Mouse (Mus musculus) brain, embryonic 14.5 days (tissue): ENCODE data around the gene Ston2. TPM values are rescaled to one million over a fixed set of nuclear protein-coding genes. Genes with fewer than 3 reads are reported as not detected.
A peak's percentile ranks its signal among the peaks of the same experiment; 100 is the strongest.

Source experiments
- DNase-seq: peaks from one replicate; pipeline ENCODE4 v3.0.0-alpha.2; 2011; ENCODE audit warnings: low read depth
- CTCF ChIP-seq: fragments of 200-500 bp; IDR thresholded peaks from 2 replicates; pipeline ENCODE4 v1.5.1; 2012; ENCODE audit warnings: inconsistent platforms, mild to moderate bottlenecking, moderate library complexity, borderline replicate concordance; ENCODE audit not compliant: insufficient read depth, insufficient read length; ENCODE audit errors: extremely low read depth
- POLR2A ChIP-seq: fragments of 200-500 bp; IDR thresholded peaks from 2 replicates; pipeline ENCODE4 v1.6.1; 2012; ENCODE audit warnings: mild to moderate bottlenecking, inconsistent platforms, borderline replicate concordance; ENCODE audit not compliant: poor library complexity, insufficient read depth, insufficient read length, severe bottlenecking; ENCODE audit errors: extremely low read depth
- polyA plus RNA-seq: library from polyadenylated mRNA; depleted of rRNA; stranded (reverse); fragments of >200 nt; gene quantifications from 2 replicates; pipeline ENCODE4 v1.2.3, GENCODE M21; 2012

Gene Ston2
- polyA plus RNA-seq, 1 experiment = 9.0 TPM

- peak; percentile 90 for DNase-seq
- TF ChIP-seq CTCF (peak; percentile 68; the same call in 1 of the 2 replicates), POLR2A (no peak)
Measured at GRCm38 (mm10) chr12:91640712-91641111, 147.5 kb downstream of the Ston2 start.

GRCm38 (mm10) chr12:91638351-91638750 is 149.8 kb downstream of the Ston2 start:
- DNase-seq = peak; percentile 58
- TF ChIP-seq CTCF (no peak), POLR2A (no peak)

- DNase-seq = no peak
- TF ChIP-seq POLR2A (no peak), CTCF (no peak)
Measured at GRCm38 (mm10) chr12:91637136-91637909, 150.9 kb downstream of the Ston2 start.

DNA sequence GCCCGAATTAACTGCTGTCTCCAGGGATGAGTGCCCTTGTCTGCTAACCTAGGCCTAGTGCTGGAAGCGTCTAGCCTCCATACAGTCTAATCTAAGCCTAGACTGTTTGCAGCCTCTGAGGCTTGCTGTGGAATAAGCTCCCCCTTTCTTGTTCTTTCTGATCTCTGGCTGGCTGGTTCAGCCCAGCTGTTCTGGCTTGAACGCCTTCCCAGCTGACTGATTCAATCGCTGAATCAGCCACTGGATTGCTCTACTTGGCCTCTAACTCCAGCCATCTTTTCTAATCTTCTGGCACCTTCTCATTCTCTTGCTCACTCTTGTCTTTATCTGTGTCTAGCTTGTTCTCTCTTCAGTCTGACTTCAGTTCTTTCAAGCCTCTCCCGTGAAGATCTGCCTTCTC is 161.7 kb downstream of the Ston2 start:
- DNase-seq = no peak
- TF ChIP-seq POLR2A = no peak
- no peak for TF ChIP-seq CTCF

GRCm38 (mm10) chr12:91625013-91625412 is 163.2 kb downstream of the Ston2 start:
- no peak for DNase-seq
- TF ChIP-seq POLR2A (no peak), CTCF (peak; percentile 50; the same call in 1 of the 2 replicates)

DNA sequence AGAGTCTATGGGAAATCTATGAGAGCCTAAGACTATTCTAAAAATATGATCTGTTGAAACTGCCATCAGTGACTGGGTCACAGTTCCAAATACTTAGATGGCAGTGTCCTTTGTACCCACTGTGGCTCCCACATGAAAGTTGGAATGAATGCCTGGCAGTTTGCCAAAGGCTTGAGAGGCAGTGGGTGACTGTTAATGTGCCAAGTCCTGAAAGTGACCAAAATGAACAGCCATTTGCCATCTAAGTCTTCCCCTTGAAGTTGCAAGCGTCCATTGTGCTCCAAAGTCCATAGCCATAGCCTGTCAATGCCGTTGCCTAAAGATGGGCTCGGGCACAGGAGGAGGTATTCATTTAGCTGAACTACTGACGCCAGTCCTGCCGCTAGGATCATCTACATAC is 178.8 kb downstream of the Ston2 start:
- DNase-seq = peak; percentile 61
- TF ChIP-seq CTCF = no peak
- no peak for TF ChIP-seq POLR2A

GRCm38 (mm10) chr12:91607678-91608077 is 180.5 kb downstream of the Ston2 start:
- DNase-seq = peak; percentile 39

DNA sequence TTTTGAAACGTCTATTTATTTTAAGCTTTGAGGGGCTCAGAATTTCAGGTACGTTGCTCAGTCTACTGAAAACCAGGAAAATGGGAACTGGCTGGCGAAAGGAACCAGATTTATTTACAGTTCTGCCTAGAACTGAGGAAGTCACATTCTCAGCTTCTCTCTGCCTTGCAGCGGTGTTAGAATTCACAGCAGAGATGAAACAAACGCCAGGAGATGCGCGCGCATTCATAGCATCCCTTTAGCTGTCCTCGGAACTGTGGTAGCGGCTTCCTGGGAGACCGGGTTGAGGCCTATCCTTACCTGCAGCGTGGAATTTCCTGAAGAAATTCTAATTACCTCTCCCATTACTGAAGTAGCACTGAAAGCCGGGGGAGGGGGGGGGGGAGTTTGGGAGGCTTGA is 181.5 kb downstream of the Ston2 start:
- DNase-seq = no peak
- TF ChIP-seq CTCF = no peak
- no peak for TF ChIP-seq POLR2A

More at GRCm38 (mm10) chr12:91607678-91608077, 180.5 kb downstream of the Ston2 start:
- TF ChIP-seq CTCF (no peak), POLR2A (no peak)

GRCm38 (mm10) chr12:91604600-91604999 is 183.6 kb downstream of the Ston2 start:
- no peak for DNase-seq
- TF ChIP-seq POLR2A (no peak), CTCF (no peak)

DNA sequence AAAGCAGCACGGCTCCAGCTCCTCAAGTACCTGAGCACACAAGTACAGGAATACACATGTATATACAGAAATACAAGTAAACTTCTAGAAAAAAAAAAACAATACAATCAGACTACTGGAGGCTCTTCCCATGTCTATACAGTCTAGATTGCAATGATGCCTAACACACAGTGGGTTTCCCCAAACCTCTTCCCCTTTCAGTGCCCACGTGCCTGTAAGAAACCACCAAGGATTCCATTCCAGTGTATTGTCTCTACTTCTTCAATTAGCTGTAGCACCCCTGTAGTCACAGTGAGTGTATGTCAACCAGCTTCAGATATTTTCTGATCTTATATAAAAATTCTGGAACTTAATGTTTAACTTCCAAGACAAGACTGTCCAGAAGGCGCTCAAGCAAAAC is 196.1 kb downstream of the Ston2 start:
- no peak for DNase-seq
- TF ChIP-seq POLR2A (no peak), CTCF (no peak)

- TF ChIP-seq POLR2A (no peak), CTCF (no peak)
- peak; percentile 20 for DNase-seq
Measured at GRCm38 (mm10) chr12:91591191-91591590, 197.0 kb downstream of the Ston2 start.

DNA sequence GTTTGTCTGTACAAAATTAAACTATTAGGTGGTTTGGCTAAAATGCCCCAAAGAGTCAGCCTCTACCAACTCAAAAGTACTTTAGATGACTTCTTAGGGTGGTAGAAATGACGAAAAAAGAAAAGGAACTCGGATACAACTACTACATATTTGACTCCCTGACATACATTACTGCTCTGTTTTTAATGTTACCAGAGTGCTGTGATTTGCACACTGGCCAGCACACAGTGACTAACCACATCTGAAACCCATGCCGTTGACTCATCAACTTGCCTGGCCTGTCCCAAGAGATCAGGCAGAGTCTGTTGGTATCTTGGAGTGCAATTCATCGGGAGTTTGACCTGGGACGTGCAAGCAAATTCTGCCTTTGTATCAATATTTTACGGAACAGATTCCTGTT is 197.5 kb downstream of the Ston2 start:
- TF ChIP-seq CTCF (no peak), POLR2A (no peak)
- peak; percentile 49 for DNase-seq

- DNase-seq = peak; percentile 98
- TF ChIP-seq POLR2A (peak; percentile 100), CTCF (no peak)
Measured at GRCm38 (mm10) chr12:91589847-91590690, 198.1 kb downstream of the Ston2 start, which contains the start of gene Gtf2a1. Gene Gtf2a1 (minus strand): TSS chr12:91590487.
